Mouse (Mus musculus): ENCODE data around the gene D3Ertd751e. TPM values are rescaled to one million over a fixed set of nuclear protein-coding genes. Genes with fewer than 3 reads are reported as not detected.

Gene D3Ertd751e
- polyA plus RNA-seq, 1 experiment from 2014 or later: 13.3 TPM

Other genes with a start within 250 kb of the D3Ertd751e start
- 11.6 and 13.8 TPM in 2 replicates for gene Jade1, start 186.9 kb upstream of the D3Ertd751e start, polyA plus RNA-seq (2014; fragmentation: Nextera tagmentation; extraction: Ambion mirVana)
- gene Sclt1, start 97 bp upstream of the D3Ertd751e start, polyA plus RNA-seq (2014; fragmentation: Nextera tagmentation; extraction: Ambion mirVana): 19.5 and 25.6 TPM in 2 replicates